Mouse (Mus musculus) brain, embryonic 14.5 days (tissue): ENCODE data around the gene Gm4553. TPM values are rescaled to one million over a fixed set of nuclear protein-coding genes. Genes with fewer than 3 reads are reported as not detected.
A peak's percentile ranks its signal among the peaks of the same experiment; 100 is the strongest.

Source experiments
- DNase-seq: peaks from one replicate; pipeline ENCODE4 v3.0.0-alpha.2; 2011; ENCODE audit warnings: low read depth
- CTCF ChIP-seq: fragments of 200-500 bp; IDR thresholded peaks from 2 replicates; pipeline ENCODE4 v1.5.1; 2012; ENCODE audit warnings: inconsistent platforms, mild to moderate bottlenecking, moderate library complexity, borderline replicate concordance; ENCODE audit not compliant: insufficient read depth, insufficient read length; ENCODE audit errors: extremely low read depth
- POLR2A ChIP-seq: fragments of 200-500 bp; IDR thresholded peaks from 2 replicates; pipeline ENCODE4 v1.6.1; 2012; ENCODE audit warnings: mild to moderate bottlenecking, inconsistent platforms, borderline replicate concordance; ENCODE audit not compliant: poor library complexity, insufficient read depth, insufficient read length, severe bottlenecking; ENCODE audit errors: extremely low read depth
- polyA plus RNA-seq: library from polyadenylated mRNA; depleted of rRNA; stranded (reverse); fragments of >200 nt; gene quantifications from 2 replicates; pipeline ENCODE4 v1.2.3, GENCODE M21; 2012; rRNA removed

Gene Gm4553
- polyA plus RNA-seq, 1 experiment = not detected

DNA sequence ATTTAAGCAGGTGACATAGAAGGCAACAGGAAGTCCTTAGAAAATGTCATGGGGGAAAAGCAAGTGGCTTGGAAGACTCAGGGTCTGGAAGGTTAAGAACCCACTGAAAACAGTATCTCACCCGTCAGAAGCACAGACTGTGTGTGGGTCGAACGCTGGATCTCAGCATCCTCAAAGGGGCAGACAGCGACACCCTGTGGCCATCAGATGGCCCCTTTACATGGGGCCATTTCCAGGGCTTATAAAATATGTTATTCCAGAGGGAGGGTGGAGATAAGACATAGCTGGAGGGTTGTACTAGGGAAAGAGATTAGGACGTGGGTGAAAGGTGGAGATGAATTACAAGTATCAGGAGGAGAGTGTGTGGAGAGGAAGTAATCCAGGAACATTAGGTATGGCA, 45.9 kb downstream of the Gm4553 start:
- TF ChIP-seq CTCF = peak; percentile 64
- no peak for TF ChIP-seq POLR2A
- DNase-seq = peak; percentile 27

Other genes with a start within 250 kb of the Gm4553 start
- 86.3 and 87.4 TPM in 2 replicates for gene Tollip, start 247.2 kb downstream of the Gm4553 start, polyA plus RNA-seq
- 179 and 184 TPM in 2 replicates for gene Brsk2, start 216.0 kb downstream of the Gm4553 start, polyA plus RNA-seq
- gene Mob2, start 104.7 kb downstream of the Gm4553 start, polyA plus RNA-seq = 39.4 and 46.5 TPM in 2 replicates
- 93.1 and 145 TPM in 2 replicates for gene Dusp8, start 69.9 kb downstream of the Gm4553 start, polyA plus RNA-seq
- not detected in 2 replicates for gene Gm45618, start 45.0 kb downstream of the Gm4553 start, polyA plus RNA-seq
- gene Gm39115, start 29.7 kb downstream of the Gm4553 start, polyA plus RNA-seq = not detected in 2 replicates
- 0.06 TPM in 1 of 2 replicates, not detected in the other for gene Gm45337, start 21.1 kb downstream of the Gm4553 start, polyA plus RNA-seq
- not detected in 2 replicates for gene Gm29735, start 8.6 kb downstream of the Gm4553 start, polyA plus RNA-seq
- not detected in 2 replicates for gene Krtap5-2, start 10.3 kb upstream of the Gm4553 start, polyA plus RNA-seq
- not detected in 2 replicates for gene Gm10153, start 24.6 kb upstream of the Gm4553 start, polyA plus RNA-seq
- gene Krtap5-3, start 35.6 kb upstream of the Gm4553 start, polyA plus RNA-seq = not detected in 2 replicates
- gene Gm7579, start 46.1 kb upstream of the Gm4553 start, polyA plus RNA-seq = not detected in 2 replicates
- not detected in 2 replicates for gene Krtap5-5, start 64.2 kb upstream of the Gm4553 start, polyA plus RNA-seq
- not detected in 2 replicates for gene Gm40460, start 75.3 kb upstream of the Gm4553 start, polyA plus RNA-seq
- gene Gm2431, start 92.6 kb upstream of the Gm4553 start, polyA plus RNA-seq = not detected in 2 replicates
- not detected in 2 replicates for gene Gm4559, start 108.6 kb upstream of the Gm4553 start, polyA plus RNA-seq
- gene Krtap5-1, start 131.4 kb upstream of the Gm4553 start, polyA plus RNA-seq = not detected in 2 replicates
- gene Krtap5-4, start 137.8 kb upstream of the Gm4553 start, polyA plus RNA-seq = not detected in 2 replicates
- 2.8 and 2.9 TPM in 2 replicates for gene Ifitm10, start 208.0 kb upstream of the Gm4553 start, polyA plus RNA-seq
- 0.12 and 0.14 TPM in 2 replicates for gene Gm49369, start 216.9 kb upstream of the Gm4553 start, polyA plus RNA-seq
- 186 and 216 TPM in 2 replicates for gene Ctsd, start 222.3 kb upstream of the Gm4553 start, polyA plus RNA-seq